Mouse (Mus musculus) cerebellum, postnatal 25 days (tissue): ENCODE measurements around the gene Ube2g1.

Experiments
- DNase-seq, 2 experiments: peaks; one replicate each; pipeline ENCODE4 v3.0.0; 2021; ENCODE audit warnings: mixed read lengths in 2 of 2

Ube2g1 gene

GRCm38 (mm10) chr11:72606694-72607407, at the start of gene Ube2g1:
Gene Ube2g1 (plus strand): TSS chr11:72607283.
- DNase-seq, result peak; percentile 98 to 99

DNA sequence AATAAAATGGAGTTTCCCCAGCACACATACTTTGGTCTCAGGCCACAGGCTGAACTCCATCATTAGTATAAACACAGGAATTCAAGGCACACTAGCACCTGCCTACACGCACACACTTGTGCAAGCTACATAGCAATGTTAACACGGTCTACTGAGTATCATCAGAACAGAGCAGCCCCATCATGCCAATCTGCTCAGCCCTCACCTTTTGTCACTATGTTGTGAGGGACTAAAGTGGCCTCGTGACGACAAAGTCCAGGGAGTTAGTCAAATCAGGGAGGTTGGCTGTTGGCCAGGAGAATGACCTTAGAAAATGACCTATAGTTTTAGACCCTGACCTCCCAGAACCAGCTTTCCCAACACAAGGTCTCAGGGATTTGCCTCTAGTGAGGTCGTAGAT, 48.9 kb upstream of the Ube2g1 start:
- no peak for DNase-seq

DNA sequence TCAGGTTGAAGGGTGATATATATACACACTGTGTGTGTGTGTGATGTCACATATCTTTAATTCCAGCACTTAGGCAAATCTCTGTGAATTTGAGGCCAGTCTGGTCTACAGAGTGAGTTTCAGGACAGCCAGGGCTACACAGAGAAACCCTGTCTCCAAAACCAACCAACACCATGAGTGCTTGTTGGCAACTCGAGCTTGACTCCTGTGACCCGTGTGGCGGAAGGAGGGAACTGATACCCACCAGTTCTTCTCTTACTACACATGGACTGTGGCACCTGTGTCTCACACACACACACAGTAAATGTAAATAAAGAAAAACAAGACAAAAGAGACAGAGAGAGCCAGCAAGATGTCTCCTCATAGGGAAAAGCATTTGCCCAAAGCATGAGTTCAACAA, 46.4 kb upstream of the Ube2g1 start:
- DNase-seq, result no peak

GRCm38 (mm10) chr11:72564232-72564807, 42.8 kb upstream of the Ube2g1 start:
- peak; percentile 26 to 34 for DNase-seq

- DNase-seq, result no peak
These were observed 40.8 kb upstream of the Ube2g1 start for GRCm38 (mm10) chr11:72566304-72566703.

DNA sequence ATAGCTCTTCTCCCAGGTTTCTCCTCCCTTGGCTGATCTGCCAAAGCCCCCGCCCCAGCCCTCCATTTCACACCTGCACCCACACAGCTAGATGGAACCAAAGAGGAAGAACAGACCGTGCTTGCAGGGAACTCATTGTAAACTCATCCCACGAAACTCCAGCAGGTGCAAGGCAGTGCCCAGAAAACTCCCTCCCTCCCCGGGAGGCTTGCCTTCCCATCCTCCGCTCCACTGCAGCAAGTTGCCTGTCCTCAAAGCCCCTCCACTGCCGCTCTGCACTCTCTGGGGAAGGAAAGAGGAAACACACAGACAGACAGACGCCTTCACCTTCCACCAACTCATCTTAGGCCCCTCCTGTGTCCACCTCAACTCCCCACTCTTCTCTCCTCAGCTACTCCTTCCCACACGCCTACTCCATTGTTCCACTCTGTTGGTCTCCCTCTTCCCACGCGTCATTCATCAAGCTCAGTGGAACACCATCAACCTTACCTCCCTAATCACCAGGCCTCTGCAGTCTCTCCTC, 40.2 kb upstream of the Ube2g1 start:
- DNase-seq, result no peak

- no peak for DNase-seq
These were observed 38.0 kb upstream of the Ube2g1 start for GRCm38 (mm10) chr11:72569051-72569450.

- DNase-seq, result no peak
These were observed 37.3 kb upstream of the Ube2g1 start for GRCm38 (mm10) chr11:72569671-72570318.

DNA sequence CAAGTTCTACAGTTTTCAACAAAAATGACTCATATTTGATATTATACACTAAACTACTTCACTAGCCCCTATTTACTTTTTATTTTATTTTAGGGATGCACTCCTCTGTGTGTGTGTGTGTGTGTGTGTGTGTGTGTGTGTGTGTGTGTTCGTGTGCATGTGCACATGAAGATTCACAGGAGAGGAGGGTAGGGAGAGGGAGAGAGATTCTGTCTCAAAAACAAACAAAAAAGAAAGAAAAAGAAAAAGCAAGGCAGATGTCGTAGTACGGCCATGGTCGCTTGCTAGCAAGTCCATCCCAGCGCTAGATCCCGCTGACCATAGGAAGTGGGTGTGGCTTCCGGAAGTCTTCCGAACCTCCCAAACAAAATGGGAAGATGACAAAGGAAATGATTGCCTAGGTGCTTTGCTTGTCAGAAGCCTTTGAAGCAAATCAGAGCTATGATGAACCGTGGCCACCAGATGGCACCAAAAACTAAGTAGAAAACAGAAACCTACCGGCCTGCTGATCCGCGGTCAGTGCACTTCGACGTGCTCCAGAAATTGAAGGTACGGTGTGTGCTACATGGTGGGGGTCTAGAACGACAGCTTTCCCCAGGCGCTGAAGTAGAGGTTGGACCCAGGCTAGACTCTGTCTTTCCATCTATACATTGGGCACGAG, 36.6 kb upstream of the Ube2g1 start:
- peak; percentile 86 to 90 for DNase-seq

GRCm38 (mm10) chr11:72573819-72574218, 33.3 kb upstream of the Ube2g1 start:
- peak in 1 of 2 experiments; percentile 29 for DNase-seq

DNA sequence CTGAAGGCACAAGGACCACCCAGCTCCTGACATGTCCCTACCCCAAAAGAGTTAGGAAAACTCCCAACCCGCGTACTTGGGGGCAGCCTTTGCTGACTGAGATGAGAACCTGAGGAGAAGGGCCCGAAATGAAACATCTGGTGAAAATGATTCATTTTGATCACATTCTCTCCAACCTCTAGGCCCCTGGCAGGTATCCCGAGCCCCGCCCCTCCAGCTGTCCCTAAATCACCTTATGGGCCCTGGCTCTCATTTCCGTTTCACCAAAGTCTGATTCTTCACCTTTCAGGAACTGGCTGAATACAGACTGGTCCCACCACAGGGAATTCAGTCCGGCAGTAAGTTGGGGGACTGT, 31.0 kb upstream of the Ube2g1 start:
- DNase-seq, result peak in 1 of 2 experiments; percentile 77

- peak; percentile 77 to 83 for DNase-seq
These were observed 30.4 kb upstream of the Ube2g1 start for GRCm38 (mm10) chr11:72576466-72577351.

- no peak for DNase-seq
These were observed 28.6 kb upstream of the Ube2g1 start for GRCm38 (mm10) chr11:72578471-72578870.

GRCm38 (mm10) chr11:72581609-72582447, 25.3 kb upstream of the Ube2g1 start:
- peak; percentile 53 to 55 for DNase-seq

GRCm38 (mm10) chr11:72582448-72582705, 24.7 kb upstream of the Ube2g1 start:
- no peak for DNase-seq

GRCm38 (mm10) chr11:72583092-72583491, 24.0 kb upstream of the Ube2g1 start:
- no peak for DNase-seq

GRCm38 (mm10) chr11:72586570-72586969, 20.5 kb upstream of the Ube2g1 start:
- no peak for DNase-seq

DNA sequence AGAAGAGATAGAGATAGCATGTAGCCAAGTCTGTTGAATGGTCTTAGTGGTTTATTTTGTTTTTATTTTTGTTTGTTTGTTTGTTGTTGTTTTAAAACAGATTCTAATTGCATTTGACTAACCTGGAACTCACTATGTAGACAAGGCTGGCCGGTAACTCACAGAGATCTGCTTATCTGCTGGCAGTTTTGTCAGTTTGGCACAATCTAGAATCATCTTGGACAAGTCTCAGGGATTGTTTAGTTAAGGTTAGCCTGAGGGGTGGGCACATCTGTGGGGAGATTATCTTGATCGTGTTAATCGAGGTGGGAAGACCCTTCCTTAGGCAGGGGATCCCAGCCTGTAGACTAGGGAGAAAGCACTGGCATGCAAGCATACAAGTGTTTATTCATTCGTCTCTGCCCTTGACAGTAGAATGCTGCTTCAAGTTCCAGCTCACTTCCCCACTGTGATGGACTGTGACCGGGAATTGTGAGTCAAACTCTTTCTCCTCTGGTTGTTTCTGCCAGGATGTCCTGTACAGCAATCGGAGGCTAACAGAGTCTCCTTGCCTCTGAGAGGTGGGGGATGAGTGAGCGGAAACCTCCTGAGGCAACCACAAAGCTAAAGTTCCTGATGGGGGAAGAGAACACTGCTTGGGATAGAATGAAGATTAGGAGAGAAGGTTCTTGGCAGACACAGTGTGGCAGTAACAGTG, 19.4 kb upstream of the Ube2g1 start:
- DNase-seq, result no peak

DNA sequence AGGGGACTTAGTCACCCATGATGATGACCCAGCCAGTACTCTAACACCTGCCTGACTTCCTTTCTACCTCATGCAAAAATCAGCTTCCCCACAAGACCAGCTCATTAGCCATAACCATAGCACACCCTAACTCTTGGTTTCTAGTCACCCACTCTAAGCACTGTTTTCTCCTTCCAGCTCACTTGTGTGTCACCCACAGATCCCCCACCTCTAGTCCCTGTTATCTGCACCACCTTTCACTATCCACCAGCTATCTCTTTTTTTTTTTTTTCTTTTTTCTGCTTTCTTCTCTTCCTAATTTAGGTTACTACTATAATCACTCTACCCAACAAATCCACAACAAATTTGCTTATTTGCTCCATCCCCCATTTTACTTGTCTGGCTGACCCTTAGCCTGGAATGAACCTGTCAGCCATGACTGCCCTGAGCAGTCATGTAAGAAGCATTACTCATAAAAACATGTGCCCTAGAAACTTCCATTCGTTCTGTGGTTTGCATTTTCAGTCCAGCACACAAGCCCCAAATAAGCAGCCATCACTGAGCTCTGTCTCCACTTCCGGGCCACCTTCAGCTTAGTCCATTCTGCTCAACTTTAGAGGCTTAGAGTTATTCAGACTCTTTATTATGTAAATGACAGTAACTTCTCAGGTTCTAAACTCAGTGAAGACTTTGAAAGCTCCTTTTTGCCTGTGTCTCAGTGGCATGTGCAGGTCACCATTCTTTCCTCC, 11.9 kb upstream of the Ube2g1 start:
- DNase-seq, result no peak

DNA sequence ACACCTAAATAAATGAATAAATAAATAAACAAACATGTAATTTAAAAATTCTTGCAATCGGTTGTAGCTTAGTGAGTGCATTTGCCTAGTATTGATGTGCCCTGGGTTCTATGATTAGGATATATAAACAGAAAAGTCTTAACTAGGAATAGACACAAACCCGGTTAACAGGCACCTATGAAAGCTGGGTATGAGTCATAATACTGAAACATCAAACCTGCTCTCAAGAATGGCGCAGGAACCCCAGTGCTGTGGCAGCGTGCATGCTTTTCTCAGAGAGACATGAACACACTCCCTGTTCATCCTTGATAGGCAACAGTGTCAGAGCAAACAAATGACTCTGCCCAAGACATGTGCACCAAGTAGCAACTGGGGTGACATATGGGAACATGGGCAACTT, 9.3 kb upstream of the Ube2g1 start:
- no peak for DNase-seq
